Mouse (Mus musculus) intestine, embryonic 14.5 days (tissue): ENCODE results near the gene Unc13a. TPM values are rescaled to one million over a fixed set of nuclear protein-coding genes. Genes with fewer than 3 reads are reported as not detected.

ENCODE experiments used
- ATAC-seq: fragments of 200-750 bp; cut with Nextera tagmentation; replicated peaks from 2 replicates; pipeline ENCODE4 v1.8.0; 2017; ENCODE audit warnings: low read depth, moderate number of reproducible peaks, moderate TSS enrichment, moderate library complexity; ENCODE audit not compliant: low FRiP score, low TSS enrichment
- DNase-seq: peaks from one replicate; pipeline ENCODE4 v3.0.0-alpha.2; 2018; ENCODE audit warnings: low spot score
- H3K27ac ChIP-seq: fragments of 300-500 bp; sonication (generic); 2 replicates; pipeline ENCODE4 v1.5.1; 2014; ENCODE audit warnings: low read depth, mild to moderate bottlenecking, control low read depth
- H3K27me3 ChIP-seq: fragments of 300-500 bp; sonication (generic); replicated peaks from 2 replicates; pipeline ENCODE4 v1.6.1; 2014; ENCODE audit warnings: low read length, control low read depth; ENCODE audit not compliant: control insufficient read depth, insufficient read depth
- H3K36me3 ChIP-seq: fragments of 300-500 bp; sonication (generic); 2 replicates; pipeline ENCODE4 v1.6.1; 2014; ENCODE audit warnings: low read length, control low read depth; ENCODE audit not compliant: control insufficient read depth, insufficient read depth
- H3K4me1 ChIP-seq: fragments of 300-500 bp; sonication (generic); replicated peaks from 2 replicates; pipeline ENCODE4 v1.6.1; 2014; ENCODE audit warnings: low read length, control low read depth, mixed read lengths; ENCODE audit not compliant: control insufficient read depth, insufficient read depth
- H3K4me2 ChIP-seq: fragments of 300-500 bp; sonication (generic); 2 replicates; pipeline ENCODE4 v1.6.1; 2014; ENCODE audit warnings: low read length
- H3K4me3 ChIP-seq: fragments of 300-500 bp; sonication (generic); 2 replicates; pipeline ENCODE4 v1.5.1; 2014; ENCODE audit warnings: low read depth, low read length, control low read depth, mixed read lengths
- H3K9ac ChIP-seq: fragments of 300-500 bp; sonication (generic); 2 replicates; pipeline ENCODE4 v1.6.1; 2014; ENCODE audit warnings: mild to moderate bottlenecking, low read length
- H3K9me3 ChIP-seq: fragments of 300-500 bp; sonication (generic); 2 replicates; pipeline ENCODE4 v1.6.1; 2016; ENCODE audit warnings: low read length, control low read depth; ENCODE audit not compliant: control insufficient read depth
- WGBS: fragments of 180-500 bp; shearing (Covaris S2); extraction: QIAGEN DNeasy Blood & Tissue Kit; methylation state at CpG from one replicate; pipeline ENCODE4 v1.1.7; 2014; 5-methylcytosine and 5-hydroxymethylcytosine counted together
- polyA plus RNA-seq: library from polyadenylated mRNA; unstranded; fragments of >200 nt; fragmentation: Nextera tagmentation; extraction: Ambion mirVana; gene quantifications from 2 replicates; pipeline ENCODE4 v1.2.1, GENCODE M21; 2014

Unc13a gene
- polyA plus RNA-seq, 1 experiment from 2014 or later = 2.4 TPM

- H3K27ac ChIP-seq = no peak overlapping the region
- H3K27me3 ChIP-seq = no peaks in the 10 kb centered on the region
- H3K4me3 ChIP-seq = no peak overlapping the region
- 80% methylated on average over 9 of the region's 9 CpGs for WGBS
- DNase-seq (no peak), ATAC-seq (no peak)
- no peak overlapping the region for H3K9ac ChIP-seq
- H3K36me3 ChIP-seq = no peaks in the 10 kb centered on the region
- no peak overlapping the region for H3K4me2 ChIP-seq
- H3K4me1 ChIP-seq = no peaks in the 10 kb centered on the region
- no peaks in the 10 kb centered on the region for H3K9me3 ChIP-seq
Measured at GRCm38 (mm10) chr8:71645510-71645909, 26.0 kb downstream of the Unc13a start.

GRCm38 (mm10) chr8:71639318-71639717 lies 32.2 kb downstream of the Unc13a start:
- no peaks in the 10 kb centered on the region for H3K36me3 ChIP-seq
- H3K27me3 ChIP-seq = no peaks in the 10 kb centered on the region
- no peak overlapping the region for H3K4me2 ChIP-seq
- H3K9me3 ChIP-seq = no peaks in the 10 kb centered on the region
- no peak overlapping the region for H3K4me3 ChIP-seq
- no peak overlapping the region for H3K27ac ChIP-seq
- no peak for DNase-seq
- ATAC-seq = no peak
- no peaks in the 10 kb centered on the region for H3K4me1 ChIP-seq
- WGBS = 81% methylated on average over 4 of the region's 4 CpGs
- H3K9ac ChIP-seq = no peak overlapping the region

- Histone ChIP-seq H3K27me3 (0 out of 2 replicates have a peak, but pooled peaks cover 2% of the 10 kb centered on the region), H3K4me3 (no peak overlapping the region), H3K9me3 (no peaks in the 10 kb centered on the region), H3K9ac (no peak overlapping the region), H3K4me2 (no peak overlapping the region), H3K27ac (no peak overlapping the region), H3K4me1 (no peaks in the 10 kb centered on the region), H3K36me3 (no peaks in the 10 kb centered on the region)
- 72% methylated on average over 6 of the region's 6 CpGs for WGBS
- ATAC-seq (no peak), DNase-seq (no peak)
Measured at GRCm38 (mm10) chr8:71638321-71638720, 33.2 kb downstream of the Unc13a start.

GRCm38 (mm10) chr8:71637149-71638095 lies 34.1 kb downstream of the Unc13a start:
- DNase-seq (no peak), ATAC-seq (no peak)
- no peaks in the 10 kb centered on the region for H3K36me3 ChIP-seq
- WGBS = 64% methylated on average over 8 of the region's 8 CpGs
- no peaks in the 10 kb centered on the region for H3K9me3 ChIP-seq
- no peak overlapping the region for H3K4me3 ChIP-seq
- no peak overlapping the region for H3K4me2 ChIP-seq
- no peaks in the 10 kb centered on the region for H3K4me1 ChIP-seq
- no peak overlapping the region for H3K9ac ChIP-seq
- 0 out of 2 replicates have a peak, but pooled peaks cover 2% of the 10 kb centered on the region for H3K27me3 ChIP-seq
- H3K27ac ChIP-seq = no peak overlapping the region

GRCm38 (mm10) chr8:71633981-71634667 lies 37.4 kb downstream of the Unc13a start:
- Histone ChIP-seq H3K4me2 (peak overlapping the region; percentile 32), H3K4me3 (0 out of 2 replicates have a peak overlapping the region, but pooled peaks have one; percentile 0), H3K4me1 (0 out of 2 replicates have a peak, but pooled peaks cover 6% of the 10 kb centered on the region), H3K36me3 (no peaks in the 10 kb centered on the region), H3K9ac (no peak overlapping the region), H3K27ac (no peak overlapping the region), H3K27me3 (peaks cover 5% of the 10 kb centered on the region; the same call in 1 of the 2 replicates), H3K9me3 (no peaks in the 10 kb centered on the region)
- ATAC-seq (peak; percentile 40; the same call in 1 of the 2 replicates), DNase-seq (peak; percentile 83)
- WGBS = 2% methylated on average over 26 of the region's 26 CpGs

GRCm38 (mm10) chr8:71633164-71633563 lies 38.4 kb downstream of the Unc13a start:
- H3K9me3 ChIP-seq = no peaks in the 10 kb centered on the region
- H3K9ac ChIP-seq = no peak overlapping the region
- H3K4me3 ChIP-seq = no peak overlapping the region
- peaks cover 15% of the 10 kb centered on the region for H3K4me1 ChIP-seq
- no peak for DNase-seq
- no peak for ATAC-seq
- 15% methylated on average over 19 of the region's 22 CpGs for WGBS
- no peaks in the 10 kb centered on the region for H3K36me3 ChIP-seq
- H3K4me2 ChIP-seq = no peak overlapping the region; the same call in 1 of the 2 replicates
- H3K27ac ChIP-seq = no peak overlapping the region
- H3K27me3 ChIP-seq = peaks cover 5% of the 10 kb centered on the region; the same call in 1 of the 2 replicates

GRCm38 (mm10) chr8:71631897-71632296 lies 39.7 kb downstream of the Unc13a start:
- no peak overlapping the region for H3K9ac ChIP-seq
- no peak for DNase-seq
- H3K27ac ChIP-seq = no peak overlapping the region
- H3K27me3 ChIP-seq = peaks cover 5% of the 10 kb centered on the region; the same call in 1 of the 2 replicates
- H3K4me3 ChIP-seq = no peak overlapping the region
- H3K36me3 ChIP-seq = no peaks in the 10 kb centered on the region
- H3K4me1 ChIP-seq = peaks cover 26% of the 10 kb centered on the region
- no peak overlapping the region for H3K4me2 ChIP-seq
- ATAC-seq = no peak
- 63% methylated on average over 2 of the region's 2 CpGs for WGBS
- H3K9me3 ChIP-seq = no peaks in the 10 kb centered on the region

- H3K27me3 ChIP-seq = peaks cover 5% of the 10 kb centered on the region; the same call in 1 of the 2 replicates
Measured at GRCm38 (mm10) chr8:71630761-71631160, 40.8 kb downstream of the Unc13a start.

More at GRCm38 (mm10) chr8:71630761-71631160, 40.8 kb downstream of the Unc13a start:
- no peak overlapping the region for H3K4me2 ChIP-seq
- DNase-seq (no peak), ATAC-seq (no peak)
- no peak overlapping the region for H3K9ac ChIP-seq
- H3K9me3 ChIP-seq = no peaks in the 10 kb centered on the region
- 82% methylated on average over 6 of the region's 6 CpGs for WGBS
- H3K27ac ChIP-seq = no peak overlapping the region
- peaks cover 26% of the 10 kb centered on the region for H3K4me1 ChIP-seq
- H3K36me3 ChIP-seq = 0 out of 2 replicates have a peak, but pooled peaks cover 9% of the 10 kb centered on the region
- H3K4me3 ChIP-seq = no peak overlapping the region
